8 mouse cellular contexts compared by ENCODE assay signal in genomic region chr7:128612521-128613181, GRCm38 (mm10). TPM values are rescaled to one million over a fixed set of nuclear protein-coding genes. Genes with fewer than 3 reads are reported as not detected.
A peak's percentile ranks its signal among the peaks of the same experiment; 100 is the strongest.
DNase-seq lines count a peak whose midpoint lies in the region; ATAC-seq and TF ChIP-seq lines count a peak whose summit lies in the region.

No protein-coding gene starts in this region.

- no peaks in the 10 kb centered on the region for H3K36me3 ChIP-seq in erythroblast, embryonic 14.5 days (ENCODE audit: control insufficient read depth)
- H3K36me3 ChIP-seq in intestine, embryonic 16.5 days (ENCODE audit: control insufficient read depth, insufficient read depth, low read length): no peaks in the 10 kb centered on the region
- no peaks in the 10 kb centered on the region for H3K36me3 ChIP-seq in liver, postnatal 0 days (replicated peaks; ENCODE audit: insufficient read depth, low read length)

- H3K27ac ChIP-seq in bone marrow macrophage, adult 2 months (ENCODE audit: insufficient read depth, low read depth, low read length): 0 out of 2 replicates have a peak overlapping the region, but pooled peaks have one; percentile 5
- H3K27ac ChIP-seq in intestine, embryonic 16.5 days (ENCODE audit: low read length): no peak overlapping the region
- peak overlapping the region; percentile 74; the same call in 1 of the 2 replicates for H3K27ac ChIP-seq in liver, postnatal 0 days (ENCODE audit: low read depth)

- H3K4me2 ChIP-seq in intestine, embryonic 16.5 days (ENCODE audit: low read depth, low read length): peak overlapping the region; percentile 85
- H3K4me2 ChIP-seq in liver, postnatal 0 days (ENCODE audit: low read depth, low read length): peak overlapping the region; percentile 97

- H3K27me3 ChIP-seq in erythroblast, embryonic 14.5 days (ENCODE audit: control insufficient read depth): no peaks in the 10 kb centered on the region
- H3K27me3 ChIP-seq in intestine, embryonic 16.5 days (replicated peaks; ENCODE audit: control insufficient read depth, insufficient read depth, low read length): no peaks in the 10 kb centered on the region
- H3K27me3 ChIP-seq in liver, postnatal 0 days (ENCODE audit: insufficient read depth, low read length): no peaks in the 10 kb centered on the region

- no peak for DNase-seq in liver, postnatal 0 days
- DNase-seq in urinary bladder, postnatal 10 days (ENCODE audit: low spot score): no peak
- DNase-seq in cerebellum, postnatal 10 days: no peak

- peaks cover 31% of the 10 kb centered on the region for H3K4me1 ChIP-seq in erythroblast, embryonic 14.5 days (ENCODE audit: control insufficient read depth)
- peaks cover 25% of the 10 kb centered on the region for H3K4me1 ChIP-seq in bone marrow macrophage, adult 2 months (ENCODE audit: control insufficient read depth, insufficient read depth, low read length)
- H3K4me1 ChIP-seq in intestine, embryonic 16.5 days (ENCODE audit: control insufficient read depth, insufficient read depth, low read length): 0 out of 2 replicates have a peak, but pooled peaks cover 7% of the 10 kb centered on the region
- H3K4me1 ChIP-seq in liver, postnatal 0 days (ENCODE audit: insufficient read depth): peaks cover 20% of the 10 kb centered on the region

- H3K9ac ChIP-seq in intestine, embryonic 16.5 days (ENCODE audit: low read depth, low read length): no peak overlapping the region
- H3K9ac ChIP-seq in liver, postnatal 0 days (replicated peaks): peak overlapping the region; percentile 84

- TF ChIP-seq EP300 in liver, postnatal 0 days (IDR thresholded peaks at IDR 0.05; ENCODE audit: low read depth): no peak

- TF ChIP-seq CTCF in bone marrow macrophage, adult 2 months (IDR thresholded peaks at IDR 0.05; ENCODE audit: low read depth, low read length): no peak
- TF ChIP-seq CTCF in liver, postnatal 0 days (IDR thresholded peaks at IDR 0.05; ENCODE audit: low read depth): no peak

- WGBS in intestine, embryonic 16.5 days: 71% methylated on average over 12 of the region's 12 CpGs
- WGBS in liver, postnatal 0 days (ENCODE audit: insufficient replicate concordance): 60% methylated on average over 12 of the region's 12 CpGs

- no peaks in the 10 kb centered on the region for H3K9me3 ChIP-seq in erythroblast, embryonic 14.5 days (ENCODE audit: control insufficient read depth, low read length)
- no peaks in the 10 kb centered on the region for H3K9me3 ChIP-seq in intestine, embryonic 16.5 days (ENCODE audit: control insufficient read depth, low read length)
- H3K9me3 ChIP-seq in liver, postnatal 0 days (ENCODE audit: low read length): no peaks in the 10 kb centered on the region

- peak overlapping the region; percentile 90 for H3K4me3 ChIP-seq in erythroblast, embryonic 14.5 days (replicated peaks)
- H3K4me3 ChIP-seq in bone marrow macrophage, adult 2 months (ENCODE audit: insufficient read depth, low read length): peak overlapping the region; percentile 99
- H3K4me3 ChIP-seq in intestine, embryonic 16.5 days (ENCODE audit: low read length): 0 out of 2 replicates have a peak overlapping the region, but pooled peaks have one; percentile 90
- peak overlapping the region; percentile 74 for H3K4me3 ChIP-seq in liver, postnatal 0 days (ENCODE audit: low read depth, low read length)

- ATAC-seq in erythroblast, adult 5-6 weeks (replicated peaks; ENCODE audit: low FRiP score, poor library complexity, severe bottlenecking): no peak
- no peak for ATAC-seq in intestine, embryonic 16.5 days
- no peak for ATAC-seq in liver, postnatal 0 days
- ATAC-seq in megakaryocyte-erythroid progenitor cell, adult 5-6 weeks (replicated peaks; ENCODE audit: low FRiP score, low TSS enrichment, poor library complexity, severe bottlenecking): no peak

- TF ChIP-seq POLR2A in bone marrow macrophage, adult 2 months (IDR thresholded peaks at IDR 0.05; ENCODE audit: borderline replicate concordance, low read depth, low read length): no peak

RNA-seq across cellular contexts. Expression of gene Inpp5f, which starts 1.5 kb away (rescaled TPM):
- polyA plus RNA-seq in erythroblast, embryonic 14.5 days (2012): 0.02 and 0.05 TPM in 2 replicates
- 2.1 and 4.4 TPM in 2 replicates for total RNA-seq in erythroblast, adult 5-6 weeks (2015; ENCODE audit: low replicate concordance)
- 1.0 and 3.6 TPM in 2 replicates for total RNA-seq in erythroblast, adult 5-6 weeks (2017; ENCODE audit: low replicate concordance)
- 16.8 and 18.4 TPM in 2 replicates for polyA plus RNA-seq in bone marrow macrophage, adult 2 months (2012; ENCODE audit: insufficient read depth, insufficient read length, missing spikeins)
- 12.0 and 12.6 TPM in 2 replicates for polyA plus RNA-seq in intestine, embryonic 16.5 days (2015; fragmentation: Nextera tagmentation; extraction: Ambion mirVana)
- polyA plus RNA-seq in liver, postnatal 0 days (2015; fragmentation: Nextera tagmentation; extraction: Ambion mirVana): 7.2 and 7.3 TPM in 2 replicates
- 8.8 and 11.5 TPM in 2 replicates for total RNA-seq in megakaryocyte-erythroid progenitor cell, adult 5-6 weeks (2014; fragmentation: Nextera tagmentation)
- 4.6 and 9.4 TPM in 2 replicates for total RNA-seq in megakaryocyte-erythroid progenitor cell, adult 5-6 weeks (2017)
